26 mouse cellular contexts compared by ENCODE assay signal in the genomic region with DNA sequence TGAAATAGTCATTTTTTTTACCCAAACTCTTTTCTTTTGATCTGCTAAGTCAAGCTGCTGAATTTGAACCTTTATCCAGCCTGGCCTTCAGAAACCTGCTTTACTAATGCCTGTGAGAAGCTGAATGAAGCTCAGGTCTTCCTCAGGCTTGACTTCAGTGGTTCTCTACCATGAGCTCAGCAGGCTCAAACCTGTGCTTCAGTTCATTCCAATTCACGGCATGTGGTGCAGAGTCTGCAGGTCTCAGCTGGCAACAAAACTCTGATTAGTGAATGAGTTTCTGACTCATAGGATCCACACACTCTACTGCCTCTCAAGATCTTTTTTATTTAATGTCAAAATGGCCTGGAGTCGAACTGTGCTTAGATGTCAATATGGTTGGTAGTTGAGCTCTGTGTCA.
A peak's percentile ranks its signal among the peaks of the same experiment; 100 is the strongest.
DNase-seq lines count a peak whose midpoint lies in the region; ATAC-seq and TF ChIP-seq lines count a peak whose summit lies in the region.
"Had no signal": no experiment of that assay in that cellular context is flagged by ENCODE, and none has a peak within 500 bp of the region (broad histone marks: within the 10 kb centered on the region; RNA-seq: fewer than 3 reads in every experiment).

No protein-coding gene starts in this region.

- no peaks in the 10 kb centered on the region for H3K27me3 ChIP-seq in cerebellum, adult 2 months (ENCODE audit: control insufficient read depth, insufficient read depth, low read length)
- H3K27me3 ChIP-seq: CH12.LX; embryonic facial prominence, embryonic 13.5 days; hindbrain, embryonic 12.5 days; limb, embryonic 13.5 days; midbrain, embryonic 12.5 days had no signal

- TF ChIP-seq POLR2A in cerebellum, adult 2 months (IDR thresholded peaks at IDR 0.05; ENCODE audit: borderline replicate concordance, insufficient read depth, low read length) = no peak

- peaks cover 8% of the 10 kb centered on the region; the same call in 1 of the 2 replicates for H3K4me1 ChIP-seq in cerebellum, adult 2 months (ENCODE audit: control insufficient read depth, insufficient read depth, low read length)
- H3K4me1 ChIP-seq: embryonic facial prominence, embryonic 13.5 days; hindbrain, embryonic 12.5 days; limb, embryonic 13.5 days; midbrain, embryonic 12.5 days had no signal

- peak; percentile 71 for ATAC-seq in cerebellum, adult (ENCODE audit: insufficient number of reproducible peaks, low FRiP score, low TSS enrichment)
- ATAC-seq: forebrain, embryonic 16.5 days; intestine, postnatal 0 days had no signal

- no peak overlapping the region for H3K4me3 ChIP-seq in cerebellum, adult 2 months (replicated peaks; ENCODE audit: insufficient read depth, low read depth, low read length)
- H3K4me3 ChIP-seq: embryonic facial prominence, embryonic 13.5 days; erythroblast, embryonic 14.5 days; gastrocnemius, adult 2 months; hindbrain, embryonic 12.5 days; limb, embryonic 13.5 days; midbrain, embryonic 12.5 days had no signal

- no peak for TF ChIP-seq CTCF in cerebellum, adult 2 months (IDR thresholded peaks at IDR 0.05; ENCODE audit: borderline replicate concordance, insufficient read depth, low read depth, low read length)

- WGBS in cerebellum, adult 2 months = 34% methylated on average over 2 of the region's 2 CpGs

- no peak for DNase-seq in cerebellum, postnatal 4 days (ENCODE audit: low spot score in 2 of 2)
- DNase-seq in Muller cell, postnatal 12 days (ENCODE audit: inconsistent ontology term) = peak; percentile 29
- peak; percentile 51 to 82 for DNase-seq in cerebellum, adult 2 months
- DNase-seq in cerebellum, postnatal 14 days = peak; percentile 26 to 49
- DNase-seq in lung, adult 18-20 months = no peak
- no peak for DNase-seq in embryo, embryonic 10 days (ENCODE audit: low spot score)
- DNase-seq in embryo, embryonic 11 days = no peak
- DNase-seq: adrenal gland, adult 8-10 months; gastrocnemius, adult 2 months; gastrocnemius, postnatal 36 days; heart, adult 18-20 months; heart, postnatal 36 days; kidney, adult 9 months; kidney, postnatal 10 days; lung, postnatal 36 days; right cerebral cortex, postnatal 14 days; thymus, postnatal 14 days had no signal

- no peak overlapping the region for H3K27ac ChIP-seq in cerebellum, adult 2 months (ENCODE audit: insufficient read depth, low read length)
- H3K27ac ChIP-seq: embryonic facial prominence, embryonic 13.5 days; gastrocnemius, adult 2 months; hindbrain, embryonic 12.5 days; limb, embryonic 13.5 days; midbrain, embryonic 12.5 days had no signal

Comparison
In these comparisons a context has a peak if more than half of its experiments do, and no peak if none do; other contexts are left out.
1. DNase-seq: peak in Muller cell, postnatal 12 days (single experiment), cerebellum, adult 2 months (2 of 2) and cerebellum, postnatal 14 days (2 of 2); none in cerebellum, postnatal 4 days (0 of 2), lung, adult 18-20 months (0 of 2), embryo, embryonic 10 days (single experiment) and embryo, embryonic 11 days (single experiment).